Mouse (Mus musculus) intestine, postnatal 0 days (tissue): ENCODE measurements around the gene Tacc2. TPM values are rescaled to one million over a fixed set of nuclear protein-coding genes. Genes with fewer than 3 reads are reported as not detected.
"Not testable (repeated sequence)": the region's sequence is repeated elsewhere in the genome, so short reads cannot be mapped to it uniquely, and the experiment has no call there.

Source experiments
- ATAC-seq: fragments of 200-750 bp; cut with Nextera tagmentation; 2 replicates; pipeline ENCODE4 v1.8.0; 2017; ENCODE audit warnings: mild to moderate bottlenecking, moderate TSS enrichment, moderate library complexity
- H3K27ac ChIP-seq: fragments of 300-500 bp; sonication (generic); 2 replicates; pipeline ENCODE4 v1.5.1; 2014; ENCODE audit warnings: mild to moderate bottlenecking, low read depth, low read length, moderate library complexity
- H3K27me3 ChIP-seq: fragments of 300-500 bp; sonication (generic); replicated peaks from 2 replicates; pipeline ENCODE4 v1.6.1; 2014; ENCODE audit warnings: low read length, mixed read lengths; ENCODE audit not compliant: control insufficient read depth, insufficient read depth
- H3K36me3 ChIP-seq: fragments of 300-500 bp; sonication (generic); 2 replicates; pipeline ENCODE4 v1.6.1; 2014; ENCODE audit warnings: mild to moderate bottlenecking, moderate library complexity; ENCODE audit not compliant: control insufficient read depth, insufficient read depth
- H3K4me1 ChIP-seq: fragments of 300-500 bp; sonication (generic); replicated peaks from 2 replicates; pipeline ENCODE4 v1.6.1; 2014; ENCODE audit warnings: antibody characterized with exemption, low read length, mixed read lengths; ENCODE audit not compliant: control insufficient read depth, insufficient read depth
- H3K4me2 ChIP-seq: fragments of 300-500 bp; sonication (generic); replicated peaks from 2 replicates; pipeline ENCODE4 v1.6.1; 2014; ENCODE audit warnings: low read depth, mild to moderate bottlenecking, moderate library complexity
- H3K4me3 ChIP-seq: fragments of 300-500 bp; sonication (generic); 2 replicates; pipeline ENCODE4 v1.5.1; 2014; ENCODE audit warnings: low read depth, low read length
- H3K9ac ChIP-seq: fragments of 300-500 bp; sonication (generic); 2 replicates; pipeline ENCODE4 v1.6.1; 2014; ENCODE audit warnings: mild to moderate bottlenecking, low read depth, low read length
- H3K9me3 ChIP-seq: fragments of 300-500 bp; sonication (generic); 2 replicates; pipeline ENCODE4 v1.6.1; 2016; ENCODE audit warnings: mixed run types; ENCODE audit not compliant: control insufficient read depth
- CTCF ChIP-seq: sonication (generic); IDR thresholded peaks from 2 replicates; pipeline ENCODE4 v1.5.1; 2016; ENCODE audit warnings: low read depth, mild to moderate bottlenecking, control low read depth, antibody characterized with exemption, moderate library complexity
- WGBS: fragments of 180-500 bp; shearing (Covaris S2); extraction: QIAGEN DNeasy Blood & Tissue Kit; methylation state at CpG from one replicate; pipeline ENCODE4 v1.1.7; 2014; 5-methylcytosine and 5-hydroxymethylcytosine counted together
- polyA plus RNA-seq: library from polyadenylated mRNA; unstranded; fragments of >200 nt; fragmentation: Nextera tagmentation; extraction: Ambion mirVana; gene quantifications from 2 replicates; pipeline ENCODE4 v1.2.1, GENCODE M21; 2015

Gene Tacc2
- polyA plus RNA-seq, 1 experiment from 2014 or later, result 27.7 TPM

- not testable (repeated sequence) for H3K27me3 ChIP-seq, H3K9ac ChIP-seq, H3K4me3 ChIP-seq, H3K4me1 ChIP-seq, H3K27ac ChIP-seq, H3K36me3 ChIP-seq, H3K4me2 ChIP-seq, H3K9me3 ChIP-seq
- WGBS, result 35% methylated on average over 9 of the region's 19 CpGs
- peak; percentile 55 for ATAC-seq
Measured at GRCm38 (mm10) chr7:130596079-130596855, 19.0 kb downstream of the Tacc2 start.

DNA sequence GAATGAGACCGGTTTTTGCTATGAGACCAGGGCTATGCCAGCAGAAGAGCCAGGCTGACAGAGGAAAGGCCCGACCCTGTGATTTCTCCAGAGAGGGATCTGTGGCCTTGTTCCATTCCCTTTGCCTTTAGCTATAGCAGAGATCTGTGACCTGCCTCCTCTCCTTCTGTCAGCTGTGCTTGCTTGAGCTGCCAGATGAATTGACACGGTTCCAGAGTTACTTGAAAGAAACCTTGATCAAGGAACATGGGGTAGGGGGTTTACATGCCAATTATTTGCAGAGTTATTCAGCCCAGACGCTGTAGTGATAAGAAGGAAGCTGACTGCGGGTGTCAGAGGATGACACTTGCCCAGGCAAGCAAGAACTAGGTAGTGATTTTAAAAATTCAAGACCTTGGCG, 20.3 kb downstream of the Tacc2 start:
- Histone ChIP-seq H3K9me3 (no peaks in the 10 kb centered on the region), H3K27me3 (no peaks in the 10 kb centered on the region), H3K4me3 (no peak overlapping the region), H3K4me2 (no peak overlapping the region), H3K36me3 (no peaks in the 10 kb centered on the region), H3K27ac (no peak overlapping the region), H3K4me1 (no peaks in the 10 kb centered on the region), H3K9ac (no peak overlapping the region)
- TF ChIP-seq CTCF, result no peak
- no peak for ATAC-seq
- 67% methylated on average over 6 of the region's 6 CpGs for WGBS

GRCm38 (mm10) chr7:130600074-130600473, 22.8 kb downstream of the Tacc2 start:
- Histone ChIP-seq H3K4me3 (no peak overlapping the region), H3K9ac (no peak overlapping the region), H3K36me3 (no peaks in the 10 kb centered on the region), H3K4me2 (no peak overlapping the region), H3K9me3 (no peaks in the 10 kb centered on the region), H3K27me3 (no peaks in the 10 kb centered on the region), H3K4me1 (no peaks in the 10 kb centered on the region), H3K27ac (no peak overlapping the region)
- no peak for TF ChIP-seq CTCF
- 85% methylated on average over 3 of the region's 3 CpGs for WGBS
- no peak for ATAC-seq

DNA sequence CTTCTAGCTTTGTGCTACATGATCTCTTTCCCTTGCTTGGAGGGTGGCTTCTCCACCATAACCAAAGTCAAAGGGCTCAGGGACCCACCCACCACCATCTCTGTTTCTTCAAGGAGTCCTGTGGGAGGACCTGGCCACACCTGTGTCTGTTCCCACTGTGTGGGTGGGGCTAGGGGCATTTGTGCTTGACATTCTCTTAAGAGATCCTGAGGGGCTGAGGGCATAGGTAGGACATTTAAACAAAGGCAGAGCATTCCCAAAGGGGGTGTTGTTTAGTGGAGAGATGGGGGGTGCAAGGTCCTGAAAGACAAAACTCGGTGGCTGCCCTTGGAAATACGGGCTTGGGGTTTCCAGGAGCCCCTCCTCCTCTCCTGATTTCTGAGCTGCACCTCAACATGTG, 23.3 kb downstream of the Tacc2 start:
- H3K27me3 ChIP-seq, result no peaks in the 10 kb centered on the region
- H3K9me3 ChIP-seq, result no peaks in the 10 kb centered on the region
- H3K9ac ChIP-seq, result no peak overlapping the region
- H3K4me3 ChIP-seq, result no peak overlapping the region
- H3K4me2 ChIP-seq, result no peak overlapping the region
- 82% methylated on average over 2 of the region's 2 CpGs for WGBS
- no peak overlapping the region for H3K27ac ChIP-seq
- no peaks in the 10 kb centered on the region for H3K36me3 ChIP-seq
- TF ChIP-seq CTCF, result no peak
- H3K4me1 ChIP-seq, result no peaks in the 10 kb centered on the region
- ATAC-seq, result no peak

DNA sequence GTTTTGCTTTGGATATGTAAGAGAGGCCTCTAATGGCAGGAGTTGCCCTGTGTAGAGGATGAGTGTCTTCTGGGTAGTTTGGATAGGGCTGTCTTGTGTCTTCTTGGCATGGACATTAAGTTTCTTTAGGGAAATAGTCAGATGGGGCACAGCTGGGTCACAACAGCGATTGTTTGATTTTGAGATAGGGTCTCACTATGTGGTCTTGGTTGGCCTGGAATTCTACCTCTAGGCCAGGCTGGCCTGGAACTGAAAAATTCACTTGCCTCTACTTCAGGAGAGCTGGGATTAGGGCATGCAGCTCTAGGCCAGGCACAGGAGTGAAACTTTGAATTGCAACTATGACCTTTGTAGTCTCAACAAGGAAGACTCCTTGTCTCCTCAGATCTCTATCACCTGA, 25.6 kb downstream of the Tacc2 start:
- 85% methylated on average over 1 of the region's 1 CpGs for WGBS
- H3K4me2 ChIP-seq, result no peak overlapping the region
- ATAC-seq, result peak; percentile 48; the same call in 1 of the 2 replicates
- no peaks in the 10 kb centered on the region for H3K9me3 ChIP-seq
- no peak overlapping the region for H3K4me3 ChIP-seq
- H3K36me3 ChIP-seq, result no peaks in the 10 kb centered on the region
- no peak overlapping the region for H3K9ac ChIP-seq
- H3K27ac ChIP-seq, result no peak overlapping the region
- H3K27me3 ChIP-seq, result no peaks in the 10 kb centered on the region
- no peaks in the 10 kb centered on the region for H3K4me1 ChIP-seq
- no peak for TF ChIP-seq CTCF

GRCm38 (mm10) chr7:130603556-130603955, 26.3 kb downstream of the Tacc2 start:
- no peak overlapping the region for H3K4me2 ChIP-seq
- no peak overlapping the region for H3K27ac ChIP-seq
- H3K4me1 ChIP-seq, result no peaks in the 10 kb centered on the region
- ATAC-seq, result no peak
- TF ChIP-seq CTCF, result no peak
- no peaks in the 10 kb centered on the region for H3K27me3 ChIP-seq
- no peaks in the 10 kb centered on the region for H3K9me3 ChIP-seq
- WGBS, result 85% methylated on average over 5 of the region's 5 CpGs
- H3K9ac ChIP-seq, result no peak overlapping the region
- no peaks in the 10 kb centered on the region for H3K36me3 ChIP-seq
- H3K4me3 ChIP-seq, result no peak overlapping the region
